Mouse (Mus musculus): ENCODE data around the gene Clec5a.

- no peak for TF ChIP-seq CTCF (IDR thresholded peaks at IDR 0.05; ENCODE audit: extremely low read depth, insufficient read length, insufficient replicate concordance, low read depth, low read length)
- TF ChIP-seq POLR2A (IDR thresholded peaks at IDR 0.05; ENCODE audit: low read depth, low read length): no peak
Measured at GRCm38 (mm10) chr6:40588346-40588745, 2.7 kb upstream of the Clec5a start.

All from small intestine, adult 2 months (tissue).